Mouse (Mus musculus): ENCODE measurements around the gene Ptk7. TPM values are rescaled to one million over a fixed set of nuclear protein-coding genes. Genes with fewer than 3 reads are reported as not detected.
A peak's percentile ranks its signal among the peaks of the same experiment; 100 is the strongest.

Gene Ptk7
- total and polyA plus RNA-seq, 3 experiments = 0.11 to 4.8 (median 0.29) TPM

DNA sequence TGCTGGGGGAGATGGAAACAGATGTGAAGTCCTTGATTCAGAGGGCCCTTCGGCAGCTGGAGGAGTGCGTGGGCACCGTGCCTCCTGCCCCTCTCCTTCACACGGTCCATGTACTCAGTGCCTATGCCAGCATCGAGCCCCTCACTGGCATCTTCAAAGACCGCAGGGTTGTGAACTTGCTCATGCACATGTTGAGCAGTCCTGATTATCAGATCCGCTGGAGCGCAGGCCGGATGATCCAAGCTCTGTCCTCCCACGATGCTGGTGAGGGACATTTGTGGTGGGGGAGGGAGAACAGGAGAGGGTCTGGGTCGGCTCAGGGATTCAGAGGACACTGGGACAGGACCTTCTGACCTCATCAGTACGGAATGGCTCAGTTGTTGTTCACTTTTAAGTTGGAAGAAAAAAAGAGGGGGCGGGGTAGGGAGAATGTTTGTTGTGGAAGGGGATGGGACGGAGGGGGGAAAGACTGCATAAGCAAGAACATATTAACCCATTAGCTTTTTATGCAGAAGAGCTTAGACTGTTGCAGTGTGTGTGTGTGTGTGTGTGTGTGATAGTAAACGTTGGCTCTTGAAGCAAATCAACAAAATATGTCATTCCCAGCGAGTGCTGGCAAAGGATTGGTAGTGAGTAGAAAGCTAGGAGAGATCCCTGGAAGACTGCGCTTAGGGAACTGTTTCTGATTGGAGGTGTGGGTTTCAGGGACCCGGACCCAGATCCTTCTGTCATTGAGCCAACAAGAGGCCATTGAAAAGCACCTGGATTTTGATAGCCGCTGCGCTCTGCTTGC is 22.6 kb upstream of the Ptk7 start:
- Histone ChIP-seq H3K9ac (ENCODE audit: insufficient read depth, low read depth) (peak overlapping the region; percentile 95; the same call in 1 of the 2 replicates), H3K4me3 (replicated peaks in 1 of 3; ENCODE audit: low read depth in 2 of 3, low read length in 2 of 3, poor library complexity in 1 of 3) (peak overlapping the region; percentile 79 to 88 (median 84)), H3K9me3 (replicated peaks; ENCODE audit: low read length) (peaks cover 5% of the 10 kb centered on the region), H3K79me2 (replicated peaks; ENCODE audit: control insufficient read depth, extremely low read depth, insufficient read depth, poor library complexity, severe bottlenecking) (peaks cover 22% of the 10 kb centered on the region), H3K27ac (ENCODE audit: insufficient read depth, low read depth) (no peak overlapping the region), H3K27me3 (replicated peaks) (no peaks in the 10 kb centered on the region), H3K4me1 (ENCODE audit: control insufficient read depth in 1 of 2, insufficient read depth in 2 of 2) (peaks cover 9 to 48% of the 10 kb centered on the region in 2 experiments), H3K36me3 (replicated peaks in 1 of 2; ENCODE audit: control insufficient read depth in 1 of 2, insufficient read depth in 1 of 2, low read length in 1 of 2) (peaks cover 52 to 75% of the 10 kb centered on the region in 2 experiments), H3K4me2 (ENCODE audit: insufficient read depth, low read depth, poor library complexity, severe bottlenecking) (peak overlapping the region; percentile 30)
- no peak for TF ChIP-seq USF1 (IDR thresholded peaks at IDR 0.05; ENCODE audit: low read depth, low read length)
- no peak for TF ChIP-seq PAX5 (IDR thresholded peaks at IDR 0.05; ENCODE audit: low read length)
- TF ChIP-seq MAZ (IDR thresholded peaks at IDR 0.05; ENCODE audit: low read depth, low read length) = no peak
- TF ChIP-seq SMC3 (IDR thresholded peaks at IDR 0.05; ENCODE audit: low read depth, low read length) = no peak
- TF ChIP-seq CHD1 (IDR thresholded peaks at IDR 0.05; ENCODE audit: low read depth, low read length) = no peak
- no peak for TF ChIP-seq UBTF (IDR thresholded peaks at IDR 0.05; ENCODE audit: low read depth, low read length)
- no peak for TF ChIP-seq MAX (IDR thresholded peaks at IDR 0.05; ENCODE audit: low read length)
- in situ Hi-C loops (cut with MboI; ENCODE audit: low pct_ligation_motif_present, low pct_unique_long_range_greater_than_20kb, low sequenced_read_pairs) (loop anchor here (5.0 kb wide), 2 partner anchors 60 to 120 kb away; partner anchors contain the start of genes 2310039H08Rik and Pex6), dilution Hi-C loops (cut with MboI; ENCODE audit: extremely low pct_ligation_motif_present, extremely low pct_unique_long_range_greater_than_20kb, low sequenced_read_pairs) (no loop called here)
- no peak for DNase-seq (ENCODE audit: extremely low read depth)

DNA sequence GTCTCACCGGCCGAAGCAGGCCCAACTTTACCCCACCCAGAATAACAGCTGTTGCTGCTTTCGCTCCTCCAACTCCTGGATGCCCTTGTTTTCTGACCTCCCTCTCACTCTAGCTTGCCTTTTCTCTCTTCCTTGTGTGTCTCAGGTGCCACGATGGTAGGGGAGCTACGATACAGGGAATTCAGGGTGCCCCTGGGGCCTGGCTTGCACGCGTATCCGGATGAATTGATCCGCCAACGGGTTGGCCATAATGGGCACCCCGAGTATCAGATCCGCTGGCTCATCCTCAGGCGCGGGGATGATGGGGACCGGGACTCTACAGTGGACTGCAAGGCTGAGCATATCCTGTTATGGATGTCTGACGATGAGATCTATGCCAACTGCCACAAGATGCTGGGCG is 22.0 kb upstream of the Ptk7 start:
- H3K27ac ChIP-seq (ENCODE audit: insufficient read depth, low read depth) = no peak overlapping the region
- H3K4me2 ChIP-seq (ENCODE audit: insufficient read depth, low read depth, poor library complexity, severe bottlenecking) = peak overlapping the region; percentile 30
- in situ Hi-C loops (cut with MboI; ENCODE audit: low pct_ligation_motif_present, low pct_unique_long_range_greater_than_20kb, low sequenced_read_pairs) (loop anchor here (5.0 kb wide), 2 partner anchors 61 to 121 kb away; partner anchors contain the start of genes 2310039H08Rik and Pex6), dilution Hi-C loops (cut with MboI; ENCODE audit: extremely low pct_ligation_motif_present, extremely low pct_unique_long_range_greater_than_20kb, low sequenced_read_pairs) (no loop called here)
- H3K4me1 ChIP-seq (ENCODE audit: control insufficient read depth in 1 of 2, insufficient read depth in 2 of 2) = peaks cover 9 to 50% of the 10 kb centered on the region in 2 experiments
- H3K79me2 ChIP-seq (replicated peaks; ENCODE audit: control insufficient read depth, extremely low read depth, insufficient read depth, poor library complexity, severe bottlenecking) = peaks cover 28% of the 10 kb centered on the region
- peaks cover 46 to 69% of the 10 kb centered on the region in 2 experiments for H3K36me3 ChIP-seq (replicated peaks in 1 of 2; ENCODE audit: control insufficient read depth in 1 of 2, insufficient read depth in 1 of 2, low read length in 1 of 2)
- H3K9ac ChIP-seq (ENCODE audit: insufficient read depth, low read depth) = peak overlapping the region; percentile 95
- peaks cover 5% of the 10 kb centered on the region for H3K9me3 ChIP-seq (replicated peaks; ENCODE audit: low read length)
- no peaks in the 10 kb centered on the region for H3K27me3 ChIP-seq (replicated peaks)
- DNase-seq (ENCODE audit: extremely low read depth) = no peak
- TF ChIP-seq CHD2 (IDR thresholded peaks at IDR 0.05; ENCODE audit: low read length) = no peak
- TF ChIP-seq ELF1 (IDR thresholded peaks at IDR 0.05; ENCODE audit: low read depth, low read length) = no peak
- TF ChIP-seq IRF4 (IDR thresholded peaks at IDR 0.05; ENCODE audit: low read depth, low read length) = no peak
- TF ChIP-seq USF2 (conservative IDR thresholded peaks at IDR 0.05; ENCODE audit: low read depth, low read length) = no peak
- no peak for TF ChIP-seq JUN (IDR thresholded peaks at IDR 0.05; ENCODE audit: insufficient read depth, low read depth, low read length)
- no peak for TF ChIP-seq HCFC1 (IDR thresholded peaks at IDR 0.05; ENCODE audit: low read depth, low read length)
- no peak for TF ChIP-seq SMC3 (IDR thresholded peaks at IDR 0.05; ENCODE audit: low read depth, low read length)
- TF ChIP-seq POLR2AphosphoS2 (IDR thresholded peaks at IDR 0.05; ENCODE audit: low read depth, low read length) = no peak
- TF ChIP-seq JUND (conservative IDR thresholded peaks at IDR 0.05; ENCODE audit: low read depth, low read length) = no peak
- TF ChIP-seq MEF2A (IDR thresholded peaks at IDR 0.05; ENCODE audit: borderline replicate concordance, low read depth, low read length) = no peak
- TF ChIP-seq NRF1 (IDR thresholded peaks at IDR 0.05; ENCODE audit: low read depth, low read length) = no peak
- no peak for TF ChIP-seq POLR2A (IDR thresholded peaks at IDR 0.05; ENCODE audit: low read depth, low read length)
- TF ChIP-seq CHD1 (IDR thresholded peaks at IDR 0.05; ENCODE audit: low read depth, low read length) = no peak
- TF ChIP-seq GABPA (IDR thresholded peaks at IDR 0.05; ENCODE audit: insufficient replicate concordance, low read depth, low read length) = no peak
- no peak for TF ChIP-seq RAD21 (IDR thresholded peaks at IDR 0.05; ENCODE audit: low read depth, low read length)
- TF ChIP-seq ZC3H11A (IDR thresholded peaks at IDR 0.05; ENCODE audit: low read depth, low read length) = no peak
- no peak for TF ChIP-seq MAFK (IDR thresholded peaks at IDR 0.05; ENCODE audit: insufficient replicate concordance, low read length)
- no peak for TF ChIP-seq NELFE (IDR thresholded peaks at IDR 0.05; ENCODE audit: low read depth, low read length)
- H3K4me3 ChIP-seq (replicated peaks in 1 of 3; ENCODE audit: low read depth in 2 of 3, low read length in 2 of 3, poor library complexity in 1 of 3) = peak overlapping the region; percentile 79 to 88 (median 84)
